Mouse (Mus musculus) C2C12 (cell line): ENCODE results near the gene Entpd6. TPM values are rescaled to one million over a fixed set of nuclear protein-coding genes. Genes with fewer than 3 reads are reported as not detected.
A peak's percentile ranks its signal among the peaks of the same experiment; 100 is the strongest.

Source experiments
- H3K27me3 ChIP-seq: one replicate; pipeline ENCODE4 v1.6.1; 2011; ENCODE audit not compliant: control insufficient read depth, insufficient read depth, insufficient read length
- H3K36me3 ChIP-seq: one replicate; pipeline ENCODE4 v1.6.1; 2011; ENCODE audit not compliant: control insufficient read depth, insufficient read depth
- H3K4me3 ChIP-seq: one replicate; pipeline ENCODE4 v1.5.1; 2011; ENCODE audit warnings: mild to moderate bottlenecking, control low read depth; ENCODE audit not compliant: poor library complexity, insufficient read depth, severe bottlenecking
- H3K79me2 ChIP-seq: one replicate; pipeline ENCODE4 v1.6.1; 2011; ENCODE audit not compliant: control insufficient read depth, insufficient read depth
- H3K79me3 ChIP-seq: one replicate; pipeline ENCODE4 v1.6.1; 2011; ENCODE audit warnings: low read depth, control low read depth
- H3ac ChIP-seq: one replicate; pipeline ENCODE3; 2011; ENCODE audit warnings: low read depth; ENCODE audit not compliant: control insufficient read depth, insufficient read length
- CEBPB ChIP-seq: IDR thresholded peaks from one replicate; pipeline ENCODE4 v1.6.1; 2011; ENCODE audit warnings: low read depth, mild to moderate bottlenecking, control low read depth, moderate library complexity
- CTCF ChIP-seq: IDR thresholded peaks from one replicate; pipeline ENCODE4 v1.5.1; 2011; ENCODE audit not compliant: control insufficient read depth, insufficient read depth, insufficient read length
- FOSL1 ChIP-seq: IDR thresholded peaks from one replicate; pipeline ENCODE4 v1.8.0; 2011; ENCODE audit warnings: mild to moderate bottlenecking, low read length; ENCODE audit not compliant: poor library complexity, insufficient read depth, severe bottlenecking
- MAX ChIP-seq: IDR thresholded peaks from one replicate; pipeline ENCODE4 v1.6.1; 2011; ENCODE audit warnings: mild to moderate bottlenecking, control low read depth
- MYOD1 ChIP-seq: IDR thresholded peaks from one replicate; pipeline ENCODE4 v1.6.1; 2011; ENCODE audit warnings: low read depth; ENCODE audit not compliant: control insufficient read depth, insufficient read length
- MYOG ChIP-seq: IDR thresholded peaks from one replicate; pipeline ENCODE4 v1.6.1; 2011; ENCODE audit not compliant: control insufficient read depth, insufficient read length; ENCODE audit errors: extremely low read depth
- USF1 ChIP-seq: IDR thresholded peaks from one replicate; pipeline ENCODE4 v1.6.1; 2011; ENCODE audit warnings: low read depth, mild to moderate bottlenecking, control low read depth, moderate library complexity
- polyA plus RNA-seq: library from polyadenylated mRNA; unstranded; fragments of >200 nt; fragmentation: generic; extraction: Trizol; gene quantifications from one replicate; pipeline ENCODE4 v1.2.1, GENCODE M21; 2012; ENCODE audit warnings: missing spikeins

Gene Entpd6
- polyA plus RNA-seq, 1 experiment: 10.3 TPM

DNA sequence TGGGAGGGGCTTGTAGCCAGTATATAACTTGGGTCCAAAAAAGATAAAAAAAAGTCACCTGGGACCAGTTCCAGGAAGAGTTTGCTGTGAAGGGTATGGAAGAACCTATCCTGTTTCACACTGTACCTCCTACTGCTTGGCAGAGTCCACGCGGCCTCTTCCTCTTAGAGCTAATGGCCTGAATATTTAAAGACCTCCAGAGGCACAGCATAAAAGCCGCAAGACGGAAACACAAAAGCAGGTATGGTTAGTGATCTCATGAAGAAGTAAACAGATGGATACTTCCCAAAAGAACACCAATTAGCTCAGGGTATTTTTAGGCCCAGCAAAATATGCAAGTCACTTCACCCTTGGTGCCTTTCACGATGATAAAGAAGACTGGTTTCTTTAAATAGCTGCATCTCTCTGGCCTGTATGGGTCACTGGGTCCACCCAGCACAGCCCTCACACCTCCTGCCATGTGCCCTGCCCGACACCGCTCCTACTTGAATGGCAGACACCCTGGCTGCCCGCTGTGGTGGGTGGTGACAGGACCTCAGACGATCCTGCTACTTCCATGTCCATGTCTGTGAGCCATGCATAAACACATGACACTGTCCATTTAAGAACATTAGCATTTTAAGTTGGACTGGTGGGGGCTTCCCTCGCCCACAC is 23.8 kb downstream of the Entpd6 start:
- TF ChIP-seq MAX (no peak), MYOG (no peak), USF1 (no peak), FOSL1 (no peak), CEBPB (no peak), CTCF (no peak), MYOD1 (no peak)
- Histone ChIP-seq H3ac (no peak overlapping the region), H3K79me3 (no peaks in the 10 kb centered on the region), H3K36me3 (peaks cover 9% of the 10 kb centered on the region), H3K4me3 (no peak overlapping the region), H3K79me2 (no peaks in the 10 kb centered on the region), H3K27me3 (no peaks in the 10 kb centered on the region)

DNA sequence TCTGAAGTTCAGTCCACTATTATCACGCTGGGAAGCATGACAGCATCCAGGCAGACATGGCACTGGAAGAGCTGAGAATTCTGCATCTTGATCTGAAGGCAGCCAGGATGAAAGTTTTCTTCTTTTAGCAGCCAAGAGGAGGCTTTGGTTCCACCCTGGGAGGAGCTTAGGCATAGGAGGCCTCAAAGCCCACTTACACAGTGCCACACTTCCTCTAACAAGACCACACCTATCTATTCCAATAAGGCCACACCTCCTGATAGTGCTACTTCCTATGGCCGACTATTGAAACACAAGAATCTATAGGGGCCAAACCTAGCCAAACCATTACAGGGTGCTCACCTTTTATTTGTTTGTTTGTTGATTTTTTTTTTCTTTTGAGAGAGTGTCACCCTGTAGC is 34.0 kb downstream of the Entpd6 start:
- Histone ChIP-seq H3K79me3 (no peaks in the 10 kb centered on the region), H3K79me2 (peaks cover 10% of the 10 kb centered on the region), H3K27me3 (no peaks in the 10 kb centered on the region), H3ac (no peak overlapping the region), H3K36me3 (no peaks in the 10 kb centered on the region), H3K4me3 (no peak overlapping the region)
- TF ChIP-seq MYOG (no peak), CEBPB (no peak), FOSL1 (no peak), USF1 (no peak), MYOD1 (no peak), MAX (no peak), CTCF (no peak)

DNA sequence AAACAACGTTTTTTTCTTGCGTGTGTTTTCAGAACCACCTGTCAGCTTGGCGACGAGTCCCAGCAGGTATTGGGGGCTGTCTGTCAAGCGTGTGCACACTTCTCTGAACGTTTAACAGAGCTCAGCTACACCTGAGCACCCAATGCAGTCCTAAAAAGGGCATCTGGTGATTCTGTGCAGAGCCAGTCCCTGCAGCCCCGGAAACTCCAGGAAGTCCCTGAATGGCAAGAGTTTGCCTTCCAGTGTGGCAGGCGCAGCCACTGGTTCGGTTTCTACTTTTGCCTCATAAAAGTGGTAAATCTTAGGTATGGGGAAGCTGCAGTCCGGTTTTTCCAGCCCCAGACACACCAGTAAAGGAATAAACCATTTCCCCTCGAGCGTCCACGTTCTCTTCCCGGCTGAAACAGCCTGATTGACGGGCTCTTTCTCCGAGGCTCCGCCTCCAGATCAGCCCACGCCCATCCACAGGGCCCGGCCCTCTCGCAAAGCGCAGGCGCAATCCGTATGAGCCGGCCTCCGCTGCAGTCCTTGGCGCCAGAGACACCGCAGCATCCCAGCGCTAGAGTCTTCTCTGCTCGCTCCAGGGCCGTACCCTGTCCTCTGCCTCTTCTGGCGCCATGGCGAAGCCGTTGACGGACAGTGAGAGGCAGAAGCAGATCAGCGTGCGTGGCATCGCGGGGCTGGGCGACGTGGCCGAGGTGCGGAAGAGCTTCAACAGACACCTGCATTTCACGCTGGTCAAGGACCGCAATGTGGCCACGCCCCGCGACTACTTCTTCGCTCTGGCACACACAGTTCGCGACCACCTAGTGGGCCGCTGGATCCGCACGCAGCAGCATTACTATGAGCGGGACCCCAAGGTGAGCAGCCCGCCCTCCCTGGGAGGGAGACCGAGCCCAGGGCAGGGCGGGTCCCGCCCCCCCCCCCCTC is 37.7 kb downstream of the Entpd6 start, which contains the start of gene Pygb:
Gene Pygb, plus strand, starts transcription at position 485 of the 930 bp plus-strand sequence.
- Histone ChIP-seq H3K36me3 (peaks cover 3% of the 10 kb centered on the region), H3ac (peak within 1 kb of the TSS; percentile 100), H3K27me3 (no peaks in the 10 kb centered on the region), H3K79me2 (peaks cover 21% of the 10 kb centered on the region), H3K79me3 (no peaks in the 10 kb centered on the region), H3K4me3 (peak within 1 kb of the TSS; percentile 79)
- TF ChIP-seq MYOD1 (no peak), MYOG (no peak), CEBPB (no peak), MAX (no peak), CTCF (no peak), USF1 (no peak), FOSL1 (no peak)

DNA sequence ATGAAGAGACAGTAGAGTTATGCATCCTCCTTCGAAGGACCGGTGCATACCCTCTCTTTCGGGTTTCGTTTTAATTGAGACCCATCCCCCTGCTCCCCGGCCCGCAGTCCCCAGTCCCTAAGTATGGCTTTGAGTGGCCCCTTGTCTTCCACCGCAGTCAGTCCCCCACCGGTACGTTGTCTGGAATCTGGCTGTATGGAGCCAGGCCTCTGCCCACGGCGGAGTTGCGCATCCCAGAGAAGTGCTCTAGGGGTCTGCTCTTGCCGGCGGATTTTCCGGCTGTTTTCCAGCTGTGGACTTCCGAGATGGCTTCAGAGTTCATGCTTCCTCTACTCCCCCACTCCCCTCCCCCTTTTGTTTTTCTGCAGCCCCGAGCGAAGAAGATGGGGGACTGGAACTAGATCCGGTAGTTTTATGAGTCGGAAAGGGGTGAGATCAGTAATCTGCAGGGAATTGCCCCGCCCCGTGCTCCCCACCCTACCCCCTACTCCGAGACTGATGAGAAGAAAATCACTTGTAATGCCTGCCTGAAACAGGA is 38.5 kb downstream of the Entpd6 start:
- H3ac ChIP-seq: peak overlapping the region; percentile 100
- TF ChIP-seq FOSL1 (no peak), USF1 (no peak), MYOD1 (no peak), CTCF (no peak), MYOG (no peak), MAX (no peak), CEBPB (no peak)
- H3K27me3 ChIP-seq: no peaks in the 10 kb centered on the region
- H3K79me3 ChIP-seq: no peaks in the 10 kb centered on the region
- H3K79me2 ChIP-seq: peaks cover 21% of the 10 kb centered on the region
- H3K4me3 ChIP-seq: peak overlapping the region; percentile 79
- H3K36me3 ChIP-seq: peaks cover 3% of the 10 kb centered on the region

DNA sequence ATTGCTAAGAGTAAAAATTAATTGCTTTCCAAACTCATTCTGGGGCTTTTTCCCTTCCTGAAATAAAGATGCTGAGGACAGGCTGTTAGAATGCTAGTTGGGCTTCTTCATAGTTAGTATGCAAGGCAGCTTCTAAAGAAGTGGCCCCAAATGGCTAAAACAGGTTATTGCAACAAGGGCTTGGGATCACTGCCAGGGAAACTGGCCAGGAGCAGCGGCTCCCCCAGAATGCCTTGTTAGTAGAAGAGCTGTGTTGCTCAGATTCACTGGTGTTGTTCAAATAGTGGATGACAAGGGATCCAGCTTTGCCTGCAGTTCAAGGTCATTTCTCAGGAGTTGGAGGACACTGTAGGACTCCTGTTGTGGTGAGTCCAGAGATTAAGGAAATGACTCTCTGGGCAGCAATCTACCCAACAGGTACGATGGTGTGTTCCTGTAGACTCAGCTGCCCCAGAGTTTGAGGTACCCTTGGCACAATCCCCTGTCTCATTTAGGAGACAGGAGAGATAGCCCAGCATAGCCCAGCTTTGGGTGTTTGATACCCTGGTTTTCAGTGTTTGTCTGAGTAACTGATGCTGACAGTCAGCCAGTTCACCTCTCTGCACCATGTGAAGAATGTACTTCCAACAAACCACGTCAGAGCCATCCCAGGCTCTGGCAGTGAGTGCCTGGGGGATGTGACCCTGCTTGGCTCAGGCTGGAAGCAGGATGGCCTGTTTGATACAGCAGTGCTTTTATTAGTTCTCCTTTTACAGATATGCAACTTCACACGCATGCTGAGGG is 40.1 kb downstream of the Entpd6 start:
- H3ac ChIP-seq: no peak overlapping the region
- H3K27me3 ChIP-seq: no peaks in the 10 kb centered on the region
- peaks cover 3% of the 10 kb centered on the region for H3K36me3 ChIP-seq
- TF ChIP-seq MYOD1: no peak
- no peak for TF ChIP-seq MAX
- TF ChIP-seq CEBPB: no peak
- TF ChIP-seq FOSL1: no peak
- no peak for TF ChIP-seq USF1
- no peak for TF ChIP-seq MYOG
- no peak for TF ChIP-seq CTCF
- H3K79me3 ChIP-seq: no peaks in the 10 kb centered on the region
- H3K4me3 ChIP-seq: no peak overlapping the region
- H3K79me2 ChIP-seq: peaks cover 21% of the 10 kb centered on the region
